Mouse (Mus musculus): ENCODE measurements around the gene Bfar. TPM values are rescaled to one million over a fixed set of nuclear protein-coding genes. Genes with fewer than 3 reads are reported as not detected.

The Bfar gene
- 10 to 100 TPM; 49.9 to 57.1 TPM for polyA plus RNA-seq (2017; shearing (Covaris generic))

GRCm38 (mm10) chr16:13671685-13672385, at the start of gene Bfar, which contains the start of gene 3110001I22Rik:
Bfar (plus strand) TSS chr16:13671858.
3110001I22Rik (plus strand) TSS chr16:13671929.

GRCm38 (mm10) chr16:13667878-13668343, 3.7 kb upstream of the Bfar start, which contains the start of gene Parn:
Parn (minus strand) TSS chr16:13668170.

GRCm38 (mm10) chr16:13730285-13731255, 58.9 kb downstream of the Bfar start, which contains the start of gene Pla2g10:
Pla2g10 (minus strand) TSS chr16:13730983.

Other genes starting within 250 kb of the Bfar start
- 10 to 100 TPM; 32.7 to 54.3 TPM for gene Parn, start 3.7 kb upstream of the Bfar start, polyA plus RNA-seq (2017; shearing (Covaris generic))
- gene 3110001I22Rik, start 71 bp downstream of the Bfar start, polyA plus RNA-seq (2017; shearing (Covaris generic)): 1 to 10 TPM; 8.1 to 9.0 TPM
- not detected for gene Pla2g10, start 59.1 kb downstream of the Bfar start, polyA plus RNA-seq (2017; shearing (Covaris generic))
- gene Rrn3, start 108.8 kb downstream of the Bfar start, polyA plus RNA-seq (2017; shearing (Covaris generic)): 10 to 100 TPM; 30.3 to 35.3 TPM
- gene Ntan1, start 147.0 kb downstream of the Bfar start, polyA plus RNA-seq (2017; shearing (Covaris generic)): 100 to 1,000 TPM; 189 to 220 TPM
- 10 to 100 TPM; 49.1 to 54.7 TPM for gene Pdxdc1, start 231.3 kb downstream of the Bfar start, polyA plus RNA-seq (2017; shearing (Covaris generic))
- under 1 TPM; 0.64 to 0.87 TPM for gene Mpv17l, start 231.3 kb downstream of the Bfar start, polyA plus RNA-seq (2017; shearing (Covaris generic))